Mouse (Mus musculus): ENCODE measurements around the gene Rtkn.

Rtkn gene

DNA sequence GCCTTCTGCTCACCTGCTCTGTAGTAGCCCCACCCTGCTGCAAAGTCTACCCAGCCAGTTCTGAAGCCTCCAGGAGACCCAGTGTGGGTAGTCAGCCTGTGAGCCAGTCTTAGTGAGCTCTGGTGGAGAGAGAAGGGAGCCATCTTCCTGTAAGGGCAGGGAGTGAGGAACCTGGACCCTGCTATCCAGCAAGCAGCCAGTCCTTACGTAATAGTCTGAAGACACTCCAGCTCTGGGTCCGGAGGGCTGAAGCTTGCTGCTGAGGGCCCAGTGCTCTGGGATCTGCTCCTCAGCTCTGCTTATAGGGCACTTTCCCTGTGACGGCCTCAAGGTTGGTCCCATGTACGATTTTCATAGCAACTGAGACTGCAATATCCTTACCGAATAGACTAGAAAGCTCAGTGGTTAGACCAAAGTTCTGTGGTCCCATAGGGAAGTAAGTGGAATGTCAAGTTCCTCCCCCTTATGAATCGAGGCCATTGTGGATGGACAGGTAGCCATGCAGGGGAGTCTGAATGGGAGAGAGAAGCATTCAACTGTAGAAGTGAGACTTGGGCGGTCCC, at the start of gene Rtkn:
Gene Rtkn (plus strand): TSS at position 513 of the 563 bp plus-strand sequence.
- no peak for DNase-seq

GRCm38 (mm10) chr6:83086121-83087035, 48.9 kb upstream of the Rtkn start, which contains the start of gene Lbx2:
Lbx2 (plus strand) TSS chr6:83086367.
- no peak for DNase-seq

GRCm38 (mm10) chr6:83087205-83087925, 47.9 kb upstream of the Rtkn start:
- no peak for DNase-seq

DNA sequence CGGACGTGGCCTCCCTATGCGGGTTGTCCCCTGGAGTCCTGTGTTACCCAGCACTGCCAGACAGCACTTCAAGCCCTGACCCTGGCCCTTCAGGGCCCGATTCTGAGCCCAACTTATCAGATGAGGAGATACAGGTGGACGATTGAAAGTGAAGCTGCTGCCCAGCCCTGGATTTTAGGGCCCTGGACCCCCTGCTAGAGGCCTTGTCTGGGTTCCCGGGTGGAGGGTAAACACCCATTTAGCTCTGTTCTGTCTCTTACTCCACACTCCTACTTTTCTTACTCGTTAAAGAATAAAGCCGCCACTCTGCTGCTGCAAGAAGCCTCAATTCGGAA, 47.4 kb upstream of the Rtkn start:
- no peak for DNase-seq

DNA sequence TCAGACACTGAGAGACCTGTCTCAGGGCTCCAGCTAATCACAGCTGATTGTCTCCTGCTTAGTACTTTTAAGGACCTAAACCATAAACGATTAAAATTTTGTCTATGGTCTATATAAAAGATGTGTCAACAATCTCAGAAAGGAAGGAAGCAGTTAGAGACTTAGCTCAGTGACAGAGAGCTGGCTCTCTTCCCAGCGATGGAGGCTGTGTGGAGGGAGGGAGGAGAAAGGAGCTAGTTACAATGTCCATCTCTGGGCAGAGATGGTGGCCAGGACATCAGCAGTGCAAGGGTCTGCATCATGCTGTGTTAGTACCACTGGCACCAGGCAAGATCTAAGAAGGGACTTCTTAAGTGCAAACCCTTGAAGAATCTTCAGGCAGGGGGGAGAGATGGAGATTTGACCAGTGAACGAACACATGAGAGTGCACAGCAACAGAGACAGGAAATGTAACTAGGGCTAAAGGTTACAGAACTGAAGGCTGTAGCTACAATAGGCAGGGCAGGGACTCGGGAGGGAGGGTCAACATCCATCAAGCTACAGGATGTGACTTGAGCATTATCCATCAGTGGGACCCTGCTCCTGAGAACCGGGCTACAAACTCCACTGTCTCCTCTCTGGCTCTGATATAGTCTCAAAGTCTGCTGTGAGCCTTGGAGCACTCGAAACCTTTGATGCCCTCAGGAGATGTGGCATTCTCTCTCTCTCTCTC, 42.7 kb upstream of the Rtkn start:
- DNase-seq, result no peak

- no peak for DNase-seq
These were observed 39.3 kb upstream of the Rtkn start for GRCm38 (mm10) chr6:83095968-83096367.

DNA sequence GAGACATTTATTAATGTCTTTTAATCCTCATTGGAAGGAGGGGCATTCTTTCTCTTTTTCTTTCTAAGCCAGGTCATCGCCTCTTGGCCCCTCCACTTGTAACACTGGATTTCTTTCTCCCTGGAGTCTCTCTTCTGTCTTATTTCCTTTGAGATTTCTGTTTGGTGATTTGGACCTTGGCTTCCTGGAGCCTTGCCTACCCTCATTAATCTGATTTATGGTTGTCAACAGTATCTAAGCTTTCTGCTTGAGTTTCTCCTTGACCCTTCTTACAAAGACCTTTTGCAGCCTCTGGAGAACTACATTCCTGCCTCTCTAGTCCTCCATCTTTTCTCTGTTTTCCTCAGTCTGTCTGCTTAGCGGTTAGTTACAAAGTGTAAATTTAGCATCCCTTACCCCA, 36.9 kb upstream of the Rtkn start:
- no peak for DNase-seq

- DNase-seq, result peak; percentile 84 to 87
These were observed 34.0 kb upstream of the Rtkn start, which contains the start of the genes Ccdc142 and Gm42688 for GRCm38 (mm10) chr6:83101316-83101687. Ccdc142 (plus strand) TSS chr6:83101601. Gm42688 (plus strand) TSS chr6:83101617.

GRCm38 (mm10) chr6:83101688-83102556, 33.3 kb upstream of the Rtkn start:
- peak; percentile 61 to 74 for DNase-seq

DNA sequence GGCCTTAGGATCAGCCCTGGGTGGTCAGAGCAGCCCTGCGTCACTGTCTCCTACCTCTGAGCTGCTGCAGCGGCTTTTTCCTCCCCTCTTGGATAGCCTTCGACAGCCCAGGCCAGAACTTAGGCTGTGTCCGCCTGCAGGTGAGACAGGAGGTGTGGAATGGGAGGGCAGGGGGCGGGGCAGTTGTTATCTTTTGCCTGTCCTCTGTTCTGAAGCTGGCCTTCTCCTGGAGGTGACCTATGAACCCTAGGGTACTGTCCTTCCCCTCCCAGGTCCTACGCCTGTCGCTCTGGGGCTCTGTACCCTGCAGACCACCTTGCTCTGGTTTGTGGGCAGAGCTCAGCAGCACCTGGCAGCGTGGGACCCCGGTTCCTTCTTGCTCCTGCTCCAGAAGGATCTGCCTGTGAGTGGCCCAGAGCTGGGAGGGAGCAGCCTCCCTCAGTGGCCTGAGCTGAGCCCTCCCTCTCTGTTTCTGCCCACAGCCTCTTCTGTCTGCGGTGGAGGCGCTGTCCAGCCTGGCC, 32.1 kb upstream of the Rtkn start:
- no peak for DNase-seq

GRCm38 (mm10) chr6:83104158-83104557, 31.1 kb upstream of the Rtkn start:
- DNase-seq, result no peak

DNA sequence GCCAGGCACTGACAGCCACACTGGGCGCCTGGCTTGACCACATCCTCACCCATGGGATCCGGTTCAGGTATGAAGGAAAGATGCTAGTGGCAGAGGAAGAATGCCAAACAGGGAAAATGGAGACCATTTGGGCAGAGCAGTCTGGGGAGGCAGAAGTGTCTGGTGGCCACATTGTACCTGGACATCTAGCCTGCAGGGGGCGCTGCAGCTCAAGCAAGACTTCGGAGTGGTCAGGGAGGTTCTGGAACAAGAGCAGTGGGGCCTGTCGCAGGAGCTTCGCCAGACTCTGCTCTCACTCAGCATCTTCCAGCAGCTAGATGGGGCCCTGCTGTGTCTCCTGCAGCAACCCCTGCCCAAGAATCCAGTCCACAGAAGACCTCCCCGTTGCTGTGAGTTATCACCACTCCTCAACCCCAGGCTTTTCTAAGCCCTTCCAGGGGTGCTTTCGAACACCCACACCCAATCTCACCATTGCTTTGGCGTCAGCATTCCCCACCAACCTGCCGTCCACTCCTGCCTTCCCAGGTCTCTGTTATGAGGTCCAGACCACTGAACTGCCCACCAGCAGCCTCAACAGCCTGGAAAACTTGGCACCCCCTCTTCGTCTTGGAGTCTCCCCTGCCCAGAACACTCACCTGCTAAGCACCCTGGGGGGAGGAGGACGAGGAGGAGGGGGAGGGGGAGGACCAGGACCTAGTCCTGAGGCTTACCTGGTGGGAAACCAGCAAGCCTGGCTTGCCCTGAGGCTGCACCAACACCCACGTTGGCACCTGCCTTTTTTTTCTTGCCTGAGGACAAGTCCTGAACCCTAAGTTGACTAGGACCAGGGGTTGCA, 27.5 kb upstream of the Rtkn start:
- DNase-seq, result peak; percentile 62 to 79

DNA sequence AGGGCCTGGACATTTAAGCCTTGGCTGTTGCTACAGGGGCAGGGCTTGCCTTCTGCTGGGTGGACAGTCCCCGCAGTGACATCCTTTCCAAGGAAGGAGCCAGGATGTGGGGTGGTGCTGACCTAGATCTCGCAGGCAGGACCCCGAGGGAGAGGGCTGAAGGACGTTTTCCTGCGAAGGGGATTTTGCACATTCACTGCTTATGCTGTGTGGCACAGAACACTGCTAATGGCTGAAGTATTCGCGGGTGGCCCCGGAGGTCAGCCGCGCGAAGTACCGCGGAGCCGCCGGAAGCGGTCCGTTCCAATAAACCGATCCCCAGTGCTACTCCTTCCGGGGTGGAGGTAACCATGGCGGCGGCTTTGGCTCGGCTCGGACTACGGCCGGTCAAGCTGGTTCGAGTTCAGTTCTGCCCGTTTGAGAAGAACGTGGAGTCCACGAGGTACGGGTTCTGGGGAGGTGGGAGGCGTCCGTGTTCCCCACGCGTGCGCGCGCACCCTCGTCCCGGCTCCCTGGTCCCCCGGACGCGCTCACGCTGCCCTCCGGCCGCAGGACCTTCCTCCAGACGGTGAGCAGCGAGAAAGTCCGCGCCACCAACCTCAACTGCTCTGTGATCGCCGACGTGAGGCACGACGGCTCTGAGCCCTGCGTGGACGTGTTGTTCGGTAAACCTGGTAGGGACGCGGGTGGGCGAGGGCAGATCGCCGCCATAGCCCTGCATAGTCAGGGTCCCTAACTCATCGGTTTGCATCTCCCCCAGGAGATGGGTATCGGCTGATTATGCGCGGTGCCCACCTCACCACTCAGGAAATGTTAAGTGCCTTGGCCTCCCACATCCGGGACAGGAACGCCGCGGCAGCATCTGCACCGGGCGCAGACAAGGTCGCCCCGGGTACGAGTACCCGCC, 26.2 kb upstream of the Rtkn start, which contains the start of gene Mrpl53:
Gene Mrpl53 (plus strand): TSS at position 279 of the 907 bp plus-strand sequence.
- peak; percentile 65 to 80 for DNase-seq

GRCm38 (mm10) chr6:83111510-83112136, 23.6 kb upstream of the Rtkn start:
- DNase-seq, result no peak

GRCm38 (mm10) chr6:83115011-83115671, 20.1 kb upstream of the Rtkn start, which contains the start of gene Mogs:
Mogs (plus strand) TSS chr6:83115496.
- DNase-seq, result peak; percentile 90 to 95

DNA sequence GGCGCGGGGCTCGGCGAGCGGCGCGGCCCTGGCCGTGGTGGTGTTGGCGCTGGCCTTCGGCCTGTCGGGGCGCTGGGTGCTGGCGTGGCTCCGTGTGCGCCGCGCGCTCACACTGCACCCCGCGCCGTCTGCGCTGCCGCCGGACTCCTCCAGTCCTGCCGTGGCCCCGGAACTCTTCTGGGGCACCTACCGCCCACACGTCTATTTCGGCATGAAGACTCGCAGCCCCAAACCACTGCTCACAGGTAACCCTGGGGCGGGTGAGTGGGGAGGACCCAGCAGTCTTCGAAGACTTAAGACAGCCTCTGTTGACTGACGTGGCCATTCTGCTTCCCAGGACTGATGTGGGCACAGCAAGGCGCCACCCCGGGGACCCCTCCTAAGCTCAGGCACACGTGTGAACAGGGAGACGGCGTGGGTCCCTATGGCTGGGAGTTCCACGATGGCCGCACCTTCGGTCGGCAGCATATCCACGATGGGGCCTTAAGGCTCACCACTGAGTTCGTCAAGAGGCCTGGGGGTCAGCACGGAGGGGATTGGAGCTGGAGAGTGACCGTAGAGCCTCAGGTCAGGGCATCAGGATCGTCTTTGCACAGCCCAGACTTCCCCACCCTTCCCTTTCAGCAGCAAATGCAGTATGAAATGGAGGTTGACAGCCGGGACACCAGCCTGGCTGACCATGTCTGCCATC, 19.4 kb upstream of the Rtkn start:
- DNase-seq, result no peak

GRCm38 (mm10) chr6:83116373-83117164, 18.7 kb upstream of the Rtkn start:
- DNase-seq, result no peak

Data from spleen, adult 18-20 months (tissue).